Mouse (Mus musculus): ENCODE results near the gene Ucma. TPM values are rescaled to one million over a fixed set of nuclear protein-coding genes. Genes with fewer than 3 reads are reported as not detected.
A peak's percentile ranks its signal among the peaks of the same experiment; 100 is the strongest.

The Ucma gene
- polyA plus RNA-seq, 1 experiment from 2014 or later: not detected

GRCm38 (mm10) chr2:5029808-5030207 is 53.9 kb downstream of the Ucma start:
- Histone ChIP-seq H3K36me3 (no peaks in the 10 kb centered on the region), H3K9me3 (no peaks in the 10 kb centered on the region), H3K4me1 (peaks cover 4% of the 10 kb centered on the region; the same call in 1 of the 2 replicates), H3K9ac (no peak overlapping the region), H3K27me3 (replicated peaks) (no peaks in the 10 kb centered on the region), H3K27ac (no peak overlapping the region), H3K4me2 (no peak overlapping the region), H3K4me3 (replicated peaks) (no peak overlapping the region)
- WGBS: 95% methylated on average over 4 of the region's 4 CpGs
- ATAC-seq (ENCODE audit: insufficient read depth, low FRiP score, low read depth): no peak

DNA sequence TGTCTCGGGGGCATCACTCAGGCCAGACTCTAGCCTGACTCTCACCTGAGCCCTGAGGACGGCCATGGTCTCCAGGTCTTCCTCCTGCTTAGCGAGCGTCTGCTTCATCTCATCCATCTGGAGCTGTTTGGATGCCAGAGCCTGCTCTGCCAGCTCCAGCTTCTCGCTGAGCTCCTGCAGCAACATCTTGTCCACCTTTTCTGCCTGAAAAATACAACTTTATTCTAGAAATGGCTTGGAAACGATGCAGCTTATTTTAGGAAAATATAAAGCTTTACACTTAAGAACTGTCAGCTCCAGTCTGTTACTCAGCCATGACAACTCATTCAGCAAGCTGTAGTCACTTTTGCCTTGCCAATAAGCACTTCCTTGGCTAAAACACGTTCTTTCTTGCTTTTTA is 55.3 kb downstream of the Ucma start:
- H3K27me3 ChIP-seq (replicated peaks): no peaks in the 10 kb centered on the region
- no peak overlapping the region for H3K4me3 ChIP-seq (replicated peaks)
- H3K9ac ChIP-seq: no peak overlapping the region
- H3K9me3 ChIP-seq: no peaks in the 10 kb centered on the region
- peaks cover 4% of the 10 kb centered on the region; the same call in 1 of the 2 replicates for H3K4me1 ChIP-seq
- no peaks in the 10 kb centered on the region for H3K36me3 ChIP-seq
- H3K27ac ChIP-seq: no peak overlapping the region
- H3K4me2 ChIP-seq: no peak overlapping the region
- WGBS: 80% methylated on average over 7 of the region's 7 CpGs
- ATAC-seq (ENCODE audit: insufficient read depth, low FRiP score, low read depth): no peak

- 59% methylated on average over 5 of the region's 5 CpGs for WGBS
- ATAC-seq (ENCODE audit: insufficient read depth, low FRiP score, low read depth): peak; percentile 63
- Histone ChIP-seq H3K4me3 (replicated peaks) (no peak overlapping the region), H3K4me2 (no peak overlapping the region), H3K36me3 (no peaks in the 10 kb centered on the region), H3K9me3 (no peaks in the 10 kb centered on the region), H3K4me1 (peaks cover 4% of the 10 kb centered on the region; the same call in 1 of the 2 replicates), H3K9ac (no peak overlapping the region), H3K27ac (no peak overlapping the region), H3K27me3 (replicated peaks) (no peaks in the 10 kb centered on the region)
These were observed 56.7 kb downstream of the Ucma start for GRCm38 (mm10) chr2:5032665-5033064.

- peaks cover 4% of the 10 kb centered on the region; the same call in 1 of the 2 replicates for H3K4me1 ChIP-seq
- no peak; the same call in 1 of the 2 replicates for ATAC-seq (ENCODE audit: insufficient read depth, low FRiP score, low read depth)
- H3K4me3 ChIP-seq (replicated peaks): no peak overlapping the region
- H3K27ac ChIP-seq: no peak overlapping the region
- 52% methylated on average over 15 of the region's 15 CpGs for WGBS
- no peak overlapping the region for H3K9ac ChIP-seq
- H3K36me3 ChIP-seq: no peaks in the 10 kb centered on the region
- H3K9me3 ChIP-seq: no peaks in the 10 kb centered on the region
- H3K4me2 ChIP-seq: no peak overlapping the region
- no peaks in the 10 kb centered on the region for H3K27me3 ChIP-seq (replicated peaks)
These were observed 57.9 kb downstream of the Ucma start for GRCm38 (mm10) chr2:5033546-5034420.

DNA sequence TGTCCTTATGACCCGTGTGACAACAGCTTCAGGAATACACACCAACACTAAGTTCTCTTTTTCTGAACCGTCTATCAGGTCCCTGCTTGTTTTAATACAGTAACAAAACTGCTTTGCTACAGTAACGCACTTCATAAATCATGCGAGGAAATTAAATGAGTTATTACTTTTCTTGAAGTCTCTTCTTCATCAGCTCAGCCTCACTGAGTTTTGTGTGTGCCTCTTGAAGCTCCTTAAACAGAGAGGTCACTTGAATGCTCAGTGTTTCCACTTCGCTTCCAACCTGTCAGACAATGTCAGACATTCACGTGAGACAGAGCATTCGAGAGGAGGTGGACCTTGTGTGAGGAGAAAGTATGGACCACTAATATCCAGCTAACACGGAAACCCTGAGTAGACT is 58.9 kb downstream of the Ucma start:
- no peak for ATAC-seq (ENCODE audit: insufficient read depth, low FRiP score, low read depth)
- WGBS: 77% methylated on average over 8 of the region's 8 CpGs
- Histone ChIP-seq H3K9me3 (no peaks in the 10 kb centered on the region), H3K27me3 (replicated peaks) (no peaks in the 10 kb centered on the region), H3K9ac (no peak overlapping the region), H3K4me1 (peaks cover 4% of the 10 kb centered on the region; the same call in 1 of the 2 replicates), H3K36me3 (no peaks in the 10 kb centered on the region), H3K4me2 (no peak overlapping the region), H3K27ac (no peak overlapping the region), H3K4me3 (replicated peaks) (no peak overlapping the region)

DNA sequence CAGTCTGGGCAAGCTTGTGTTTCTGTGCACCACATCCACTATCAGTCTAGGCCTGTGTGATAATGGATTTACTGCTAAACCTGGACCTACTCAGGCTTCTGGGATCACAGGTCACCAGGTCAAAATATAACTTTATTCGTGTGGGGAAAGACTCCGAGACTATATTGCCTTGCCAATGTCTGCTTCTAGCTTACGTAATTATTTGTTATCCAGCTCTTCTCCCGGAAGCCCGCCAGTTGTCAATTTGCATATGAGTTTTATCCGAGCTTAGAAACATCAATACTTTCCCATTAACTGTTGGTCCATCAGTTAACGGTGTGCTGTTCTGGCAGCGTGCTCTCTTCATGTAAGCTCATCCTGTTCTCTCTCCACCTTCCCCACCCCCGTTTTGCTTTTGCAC is 59.3 kb downstream of the Ucma start:
- no peak for ATAC-seq (ENCODE audit: insufficient read depth, low FRiP score, low read depth)
- WGBS: 82% methylated on average over 9 of the region's 9 CpGs
- no peak overlapping the region for H3K4me2 ChIP-seq

More for the DNA sequence above, 59.3 kb downstream of the Ucma start:
- no peak overlapping the region for H3K4me3 ChIP-seq (replicated peaks)
- H3K4me1 ChIP-seq: peaks cover 4% of the 10 kb centered on the region; the same call in 1 of the 2 replicates
- H3K9me3 ChIP-seq: no peaks in the 10 kb centered on the region
- no peaks in the 10 kb centered on the region for H3K27me3 ChIP-seq (replicated peaks)
- H3K27ac ChIP-seq: no peak overlapping the region
- H3K36me3 ChIP-seq: no peaks in the 10 kb centered on the region
- no peak overlapping the region for H3K9ac ChIP-seq

Other genes starting within 250 kb of the Ucma start
- 59.8 and 61.2 TPM in 2 replicates for gene Sephs1, start 94.6 kb upstream of the Ucma start, polyA plus RNA-seq (2015; fragmentation: Nextera tagmentation; extraction: Ambion mirVana)
- 68.4 and 69.4 TPM in 2 replicates for gene Phyh, start 57.1 kb upstream of the Ucma start, polyA plus RNA-seq (2015; fragmentation: Nextera tagmentation; extraction: Ambion mirVana)
- 28.4 and 29.0 TPM in 2 replicates for gene Mcm10, start 36.7 kb downstream of the Ucma start, polyA plus RNA-seq (2015; fragmentation: Nextera tagmentation; extraction: Ambion mirVana)
- 11.2 and 12.4 TPM in 2 replicates for gene Optn, start 87.9 kb downstream of the Ucma start, polyA plus RNA-seq (2015; fragmentation: Nextera tagmentation; extraction: Ambion mirVana)
- gene Ccdc3, start 161.7 kb downstream of the Ucma start, polyA plus RNA-seq (2015; fragmentation: Nextera tagmentation; extraction: Ambion mirVana): 18.0 and 20.3 TPM in 2 replicates

Measured in stomach, embryonic 15.5 days (tissue).